Mouse (Mus musculus): ENCODE measurements at regions not wholly inside any gene's neighbourhood (a gene's known extent, or its start where the extent isn't known, plus 50 kb on each side); places are given as distances from the start of the nearest gene placed in this dataset.

DNA sequence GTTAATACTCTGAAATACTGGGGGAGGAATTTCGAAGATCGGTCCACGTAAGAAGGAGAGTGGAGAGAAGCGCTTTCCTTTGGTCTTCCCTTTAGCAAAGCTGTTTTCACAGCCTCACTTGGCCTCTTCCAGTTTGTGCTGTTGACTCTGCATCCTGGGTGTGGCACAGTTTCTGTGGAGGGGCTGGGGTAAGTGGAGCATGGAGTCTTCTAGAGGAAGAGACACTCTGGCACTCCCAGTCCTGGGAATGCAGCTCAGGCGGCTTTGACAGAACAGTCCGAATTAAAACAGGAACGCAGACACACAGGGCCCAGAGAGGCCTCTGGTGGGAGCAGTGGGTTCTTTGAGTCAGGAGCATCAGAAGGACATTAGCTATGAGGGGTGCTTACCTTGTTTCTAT, 102.6 kb downstream of the Cmpk2 start:
- ATAC-seq (replicated peaks; ENCODE audit: low read depth, poor library complexity, severe bottlenecking), result no peak

GRCm38 (mm10) chr12:26567435-26567834, 98.4 kb downstream of the Cmpk2 start:
- ATAC-seq (replicated peaks; ENCODE audit: low read depth, poor library complexity, severe bottlenecking), result no peak

DNA sequence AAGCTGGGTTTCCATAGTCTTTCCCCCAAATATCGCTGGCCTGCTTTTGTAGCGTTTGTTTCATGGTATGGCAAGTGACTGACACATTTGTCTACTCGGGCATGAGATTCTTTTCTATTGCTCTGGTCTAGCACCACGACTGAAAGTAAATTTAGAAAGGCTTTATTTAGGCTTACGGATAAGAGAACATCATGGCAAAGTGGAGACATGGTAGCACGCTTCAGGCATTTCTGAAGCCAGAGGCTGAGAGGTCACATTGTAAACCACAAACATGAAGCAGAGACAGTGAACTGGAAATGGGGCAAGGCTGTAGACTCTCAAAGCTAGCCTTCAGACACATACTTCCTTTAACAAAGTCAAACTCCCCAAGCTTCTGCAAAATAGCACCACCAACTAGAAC, 93.9 kb downstream of the Cmpk2 start:
- no peak for ATAC-seq (replicated peaks; ENCODE audit: low read depth, poor library complexity, severe bottlenecking)

GRCm38 (mm10) chr12:26559560-26559959, 90.6 kb downstream of the Cmpk2 start:
- no peak for ATAC-seq (replicated peaks; ENCODE audit: low read depth, poor library complexity, severe bottlenecking)

GRCm38 (mm10) chr12:26557411-26557810, 88.4 kb downstream of the Cmpk2 start:
- ATAC-seq (replicated peaks; ENCODE audit: low read depth, poor library complexity, severe bottlenecking), result no peak

GRCm38 (mm10) chr12:26551168-26551926, 82.3 kb downstream of the Cmpk2 start:
- ATAC-seq (replicated peaks; ENCODE audit: low read depth, poor library complexity, severe bottlenecking), result no peak

DNA sequence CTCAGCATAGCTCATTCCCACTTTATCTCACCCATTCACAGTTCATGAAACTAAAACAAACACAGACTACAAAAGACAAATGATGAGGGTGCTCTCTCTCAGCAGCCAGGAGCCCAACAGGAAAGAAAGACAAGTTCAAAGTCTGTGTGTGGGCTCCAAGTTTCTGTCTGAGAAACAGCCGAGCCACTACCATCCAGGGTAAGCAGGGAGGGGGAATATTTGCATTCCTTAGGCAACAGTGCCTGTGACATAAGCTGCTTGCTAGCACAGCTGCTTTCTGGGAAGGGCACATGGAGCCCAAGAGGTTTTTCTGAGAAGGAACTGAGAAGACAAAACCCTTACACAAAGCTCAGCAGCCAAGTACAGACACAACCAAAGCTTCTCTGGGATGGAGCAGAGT, 78.5 kb downstream of the Cmpk2 start:
- no peak for ATAC-seq (replicated peaks; ENCODE audit: low read depth, poor library complexity, severe bottlenecking)

DNA sequence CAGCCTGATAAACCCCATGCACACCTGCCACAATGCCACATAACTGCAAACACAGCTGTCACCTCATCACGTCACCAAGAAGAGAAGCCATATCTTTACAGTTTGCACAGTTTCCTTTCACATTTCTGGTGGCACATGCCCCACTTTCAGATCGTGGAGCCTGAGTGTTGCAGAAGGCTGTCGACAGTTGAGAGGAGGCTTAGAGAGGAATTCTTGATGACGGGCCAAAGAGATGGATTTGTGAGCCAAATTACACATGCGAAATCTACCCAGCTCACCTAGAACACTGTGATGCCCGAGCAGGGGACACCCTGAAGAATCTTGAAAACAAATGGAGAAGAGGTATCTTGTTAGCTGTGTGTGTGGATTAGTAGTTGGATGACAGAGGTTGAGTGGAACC, 77.4 kb downstream of the Cmpk2 start:
- no peak for ATAC-seq (replicated peaks; ENCODE audit: low read depth, poor library complexity, severe bottlenecking)

DNA sequence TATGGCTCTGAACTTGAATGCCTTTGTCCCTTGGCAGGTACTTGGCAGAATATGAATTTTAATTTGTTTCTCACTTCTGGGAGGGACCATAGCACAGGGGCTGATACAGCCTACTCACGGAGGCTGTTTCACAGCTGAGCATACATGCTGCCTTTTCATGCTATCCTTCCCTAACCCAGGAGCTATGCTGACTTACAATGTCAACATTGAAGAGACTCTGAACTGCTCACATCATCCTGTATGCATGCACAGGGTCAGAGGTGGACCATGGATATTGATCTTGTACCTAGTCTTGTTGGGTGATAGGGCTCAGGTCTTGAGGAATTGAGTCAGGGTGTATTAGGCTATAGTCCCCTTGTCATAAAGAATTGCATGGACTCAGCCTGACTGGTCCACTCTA, 74.5 kb downstream of the Cmpk2 start:
- no peak for ATAC-seq (replicated peaks; ENCODE audit: low read depth, poor library complexity, severe bottlenecking)

DNA sequence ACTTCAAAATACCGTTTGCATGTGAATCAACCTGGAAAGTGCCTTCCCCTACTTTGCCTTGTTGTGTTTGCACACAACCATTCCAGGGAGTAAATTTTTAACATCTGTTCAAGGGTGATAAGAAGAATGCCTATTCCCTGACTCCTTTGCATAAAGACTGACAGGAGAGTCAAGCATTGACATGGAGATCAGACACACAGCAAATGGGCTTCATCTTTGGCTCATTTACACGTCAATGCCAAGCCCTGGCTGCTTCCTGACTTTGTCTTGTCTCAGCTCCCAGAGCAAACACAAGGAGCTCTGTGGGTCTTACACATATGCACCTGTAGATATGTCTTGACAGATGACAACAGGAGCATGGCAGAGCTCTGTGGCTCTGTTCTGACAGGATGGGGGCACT, 73.4 kb downstream of the Cmpk2 start:
- ATAC-seq (replicated peaks; ENCODE audit: low read depth, poor library complexity, severe bottlenecking), result no peak

DNA sequence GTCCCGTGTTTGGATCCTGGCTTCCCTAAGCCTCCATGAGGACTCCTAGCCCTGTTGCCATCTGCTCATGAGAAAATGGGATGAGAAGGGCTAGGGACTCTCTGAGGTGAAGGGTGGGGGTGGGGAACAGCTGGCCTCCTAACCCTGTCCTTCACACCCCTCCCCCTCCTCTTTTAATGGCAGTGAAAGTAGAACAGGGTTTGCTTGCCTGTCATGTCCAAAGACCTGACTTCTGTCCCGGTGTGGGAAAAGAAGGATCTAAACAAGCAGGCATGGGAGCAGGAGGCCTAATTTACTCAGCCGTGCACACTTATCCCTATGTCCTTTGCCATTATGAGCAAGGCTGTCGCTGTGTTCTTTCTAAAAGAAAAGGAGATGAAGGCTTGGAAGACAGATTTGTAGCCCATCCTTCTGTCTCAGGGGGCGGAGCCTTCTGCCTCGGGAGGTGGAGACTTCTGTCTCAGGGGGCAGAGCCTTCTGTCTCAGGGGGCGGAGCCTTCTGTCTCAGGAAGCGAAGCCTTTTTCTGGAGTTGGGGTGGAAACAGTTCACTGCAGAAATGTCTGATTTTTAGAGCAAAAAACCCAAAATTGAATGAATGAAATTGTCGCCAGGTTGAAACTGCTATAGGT, 66.4 kb downstream of the Cmpk2 start:
- no peak for ATAC-seq (replicated peaks; ENCODE audit: low read depth, poor library complexity, severe bottlenecking)

DNA sequence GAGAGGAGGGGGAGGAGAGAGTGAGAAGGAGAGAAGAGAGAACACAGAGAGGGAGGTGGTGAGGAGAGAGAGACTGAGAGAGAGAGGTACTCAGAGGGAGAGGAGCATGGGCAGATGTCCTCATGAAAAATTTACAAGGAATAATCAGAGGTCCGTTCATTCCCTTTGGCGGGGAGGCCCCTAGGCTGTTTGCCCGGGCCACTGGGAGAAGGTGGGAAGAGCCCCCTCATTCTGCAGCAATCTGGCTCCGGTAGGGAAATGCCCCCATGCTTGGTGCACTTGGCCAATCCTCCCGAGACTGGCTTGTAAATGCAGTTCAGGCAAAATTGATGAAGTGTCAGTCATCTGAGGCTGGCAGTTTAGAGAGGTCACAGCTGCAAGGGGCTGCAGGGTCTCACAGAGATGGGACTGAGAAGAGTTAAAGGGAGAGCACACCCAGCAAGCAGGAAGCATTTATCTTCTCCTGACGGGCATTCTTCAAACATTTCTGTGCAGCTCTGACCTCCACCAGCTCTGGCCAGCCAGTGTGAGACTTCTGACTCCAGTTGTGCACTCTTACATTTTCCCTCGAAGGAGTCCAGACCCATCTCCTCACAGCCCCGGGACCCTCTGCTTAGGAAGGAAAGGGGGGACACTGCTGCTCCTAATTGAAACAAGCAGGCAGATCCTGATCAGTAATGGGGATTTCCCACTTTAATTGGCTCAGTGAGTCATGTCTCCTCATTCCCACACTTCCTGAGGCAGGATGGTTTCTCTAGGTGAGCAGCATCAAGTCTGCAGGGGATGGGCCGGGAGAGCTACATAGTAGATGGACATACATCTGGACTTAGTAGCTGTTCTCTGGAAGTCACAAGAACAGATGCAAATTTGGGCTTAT, 65.5 kb downstream of the Cmpk2 start:
- ATAC-seq (replicated peaks; ENCODE audit: low read depth, poor library complexity, severe bottlenecking), result no peak

- ATAC-seq (replicated peaks; ENCODE audit: low read depth, poor library complexity, severe bottlenecking), result no peak
Measured at GRCm38 (mm10) chr12:26533641-26534151, 64.7 kb downstream of the Cmpk2 start.

DNA sequence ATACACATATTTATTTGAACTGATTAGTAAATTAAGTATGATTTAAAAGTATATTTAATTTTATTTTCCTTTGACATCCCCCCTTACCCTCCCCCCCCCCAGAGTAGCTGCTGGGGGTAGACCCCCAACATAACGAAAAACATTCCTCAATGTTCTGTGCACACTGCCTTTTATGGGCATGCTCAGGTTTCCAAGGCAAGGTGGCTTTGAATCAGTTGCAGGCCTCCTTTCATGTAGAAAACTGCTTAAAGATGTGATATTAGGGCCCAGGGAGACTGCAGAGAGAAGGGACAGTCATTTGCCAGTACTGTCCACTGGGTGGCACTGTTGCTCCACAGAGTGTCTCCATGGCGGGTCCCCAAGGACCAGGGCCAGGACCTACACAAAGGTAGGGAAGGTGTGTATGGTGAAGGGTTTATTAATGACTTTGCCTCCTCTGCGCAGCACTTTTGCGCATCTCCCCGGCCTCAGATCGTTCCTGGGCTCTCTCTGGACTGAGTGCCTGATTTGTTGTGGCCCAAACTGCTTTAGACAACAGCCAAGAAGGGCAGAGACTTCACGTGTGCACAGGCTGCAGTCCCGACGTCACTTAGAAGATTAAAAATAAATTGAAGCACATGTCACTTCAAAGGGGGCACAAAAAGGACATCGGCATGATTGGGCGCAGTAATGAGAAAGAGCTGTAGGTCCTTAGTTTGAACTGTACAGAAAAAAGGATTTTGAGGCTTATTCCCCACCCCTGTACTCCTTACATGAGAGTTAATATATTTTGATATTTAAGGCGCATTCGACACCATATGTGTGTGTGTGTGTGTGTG, 64.0 kb downstream of the Cmpk2 start:
- peak; percentile 88 for ATAC-seq (replicated peaks; ENCODE audit: low read depth, poor library complexity, severe bottlenecking)

DNA sequence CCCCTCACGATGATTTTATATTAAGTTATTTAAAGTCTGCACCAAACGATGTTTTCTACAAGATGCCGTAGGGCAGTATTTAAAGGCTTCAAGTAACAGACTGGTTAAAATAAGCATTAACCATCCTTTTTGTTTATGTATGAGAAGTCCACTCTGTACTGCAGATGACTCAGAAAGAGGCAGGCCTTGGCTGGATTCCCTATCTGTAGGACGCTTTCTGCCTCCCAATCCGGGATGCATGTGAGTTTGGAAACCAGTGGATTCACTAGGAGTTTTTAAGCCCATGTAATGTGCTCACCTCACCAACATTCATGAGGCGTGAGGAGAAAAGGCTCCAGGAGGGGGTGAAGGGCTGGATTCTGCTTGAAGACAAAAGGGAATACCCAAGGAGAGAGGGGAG, 63.1 kb downstream of the Cmpk2 start:
- no peak for ATAC-seq (replicated peaks; ENCODE audit: low read depth, poor library complexity, severe bottlenecking)
